Mouse (Mus musculus) midbrain, postnatal 0 days (tissue): ENCODE measurements around the gene Ackr4. TPM values are rescaled to one million over a fixed set of nuclear protein-coding genes. Genes with fewer than 3 reads are reported as not detected.

ENCODE experiments used
- ATAC-seq: fragments of 200-750 bp; cut with Nextera tagmentation; 2 replicates; pipeline ENCODE4 v1.8.0; 2017; ENCODE audit warnings: moderate number of reproducible peaks, mild to moderate bottlenecking, moderate TSS enrichment, moderate library complexity; ENCODE audit not compliant: low FRiP score
- DNase-seq: peaks from one replicate; pipeline ENCODE4 v3.0.0-alpha.2; 2015; ENCODE audit warnings: low spot score
- H3K27ac ChIP-seq: fragments of 300-500 bp; sonication (generic); 2 replicates; pipeline ENCODE4 v1.5.1; 2014; ENCODE audit warnings: low read depth, mild to moderate bottlenecking, low read length, mixed read lengths
- H3K27me3 ChIP-seq: fragments of 300-500 bp; sonication (generic); 2 replicates; pipeline ENCODE4 v1.6.1; 2014; ENCODE audit warnings: low read length, control low read depth, mixed read lengths; ENCODE audit not compliant: insufficient read depth
- H3K36me3 ChIP-seq: fragments of 300-500 bp; sonication (generic); 2 replicates; pipeline ENCODE4 v1.6.1; 2014; ENCODE audit warnings: low read length, control low read depth, mixed read lengths; ENCODE audit not compliant: insufficient read depth
- H3K4me1 ChIP-seq: fragments of 300-500 bp; sonication (generic); 2 replicates; pipeline ENCODE4 v1.6.1; 2014; ENCODE audit warnings: mild to moderate bottlenecking, control low read depth, antibody characterized with exemption, low read length, mixed read lengths; ENCODE audit not compliant: insufficient read depth
- H3K4me2 ChIP-seq: fragments of 300-500 bp; sonication (generic); 2 replicates; pipeline ENCODE4 v1.6.1; 2014; ENCODE audit warnings: low read depth, mild to moderate bottlenecking, low read length, mixed read lengths; ENCODE audit not compliant: poor library complexity, severe bottlenecking
- H3K4me3 ChIP-seq: fragments of 300-500 bp; sonication (generic); 2 replicates; pipeline ENCODE4 v1.5.1; 2014; ENCODE audit warnings: low read depth, mild to moderate bottlenecking, low read length, moderate library complexity
- H3K9ac ChIP-seq: fragments of 300-500 bp; sonication (generic); replicated peaks from 2 replicates; pipeline ENCODE4 v1.6.1; 2014; ENCODE audit warnings: mild to moderate bottlenecking, low read length, moderate library complexity, mixed read lengths; ENCODE audit not compliant: poor library complexity, severe bottlenecking
- H3K9me3 ChIP-seq: fragments of 300-500 bp; sonication (generic); 2 replicates; pipeline ENCODE4 v1.6.1; 2016; ENCODE audit warnings: low read length, control low read depth
- CTCF ChIP-seq: IDR thresholded peaks from 2 replicates; pipeline ENCODE4 v1.5.1; 2016; ENCODE audit warnings: antibody characterized with exemption, mild to moderate bottlenecking
- WGBS: fragments of 180-500 bp; shearing (Covaris S2); extraction: QIAGEN DNeasy Blood & Tissue Kit; methylation state at CpG from one replicate; pipeline ENCODE4 v1.1.7; 2014; 5-methylcytosine and 5-hydroxymethylcytosine counted together
- polyA plus RNA-seq: library from polyadenylated mRNA; unstranded; fragments of >200 nt; fragmentation: Nextera tagmentation; extraction: Ambion mirVana; gene quantifications from 2 replicates; pipeline ENCODE4 v1.2.1, GENCODE M21; 2015
- total RNA-seq: library from RNA; depleted of rRNA; stranded (reverse); fragments of >200 nt; gene quantifications from 2 replicates; pipeline ENCODE4 v1.2.3, GENCODE M21; 2014

Gene Ackr4
- total and polyA plus RNA-seq, 2 experiments from 2014 or later = 0.38 to 0.86 TPM

GRCm38 (mm10) chr9:104123622-104124021 is 3.1 kb downstream of the Ackr4 start:
- no peaks in the 10 kb centered on the region for H3K9me3 ChIP-seq
- no peaks in the 10 kb centered on the region for H3K27me3 ChIP-seq
- H3K36me3 ChIP-seq = no peaks in the 10 kb centered on the region
- no peak overlapping the region for H3K27ac ChIP-seq
- WGBS = 25% methylated on average over 5 of the region's 5 CpGs
- no peak overlapping the region for H3K9ac ChIP-seq
- no peak for ATAC-seq
- no peak overlapping the region for H3K4me3 ChIP-seq
- peak; percentile 6 for DNase-seq
- TF ChIP-seq CTCF = no peak
- H3K4me2 ChIP-seq = no peak overlapping the region
- peaks cover 3% of the 10 kb centered on the region; the same call in 1 of the 2 replicates for H3K4me1 ChIP-seq

GRCm38 (mm10) chr9:104123101-104123500 is 3.6 kb downstream of the Ackr4 start:
- DNase-seq = no peak
- Histone ChIP-seq H3K4me2 (no peak overlapping the region), H3K27me3 (no peaks in the 10 kb centered on the region), H3K9me3 (no peaks in the 10 kb centered on the region), H3K4me3 (no peak overlapping the region), H3K36me3 (no peaks in the 10 kb centered on the region), H3K4me1 (no peaks in the 10 kb centered on the region; the same call in 1 of the 2 replicates), H3K27ac (no peak overlapping the region), H3K9ac (no peak overlapping the region)
- no peak for TF ChIP-seq CTCF
- ATAC-seq = no peak
- WGBS = 78% methylated on average over 5 of the region's 5 CpGs

- DNase-seq (no peak), ATAC-seq (no peak)
- 0 out of 2 replicates have a peak, but pooled peaks cover 3% of the 10 kb centered on the region for H3K9me3 ChIP-seq
- H3K9ac ChIP-seq = no peak overlapping the region
- no peak overlapping the region for H3K4me3 ChIP-seq
- H3K27me3 ChIP-seq = no peaks in the 10 kb centered on the region
- TF ChIP-seq CTCF = no peak
- no peaks in the 10 kb centered on the region for H3K36me3 ChIP-seq
- WGBS = 90% methylated on average over 5 of the region's 5 CpGs
- H3K4me2 ChIP-seq = no peak overlapping the region
- H3K27ac ChIP-seq = no peak overlapping the region
- H3K4me1 ChIP-seq = no peaks in the 10 kb centered on the region
These were observed 17.6 kb downstream of the Ackr4 start for GRCm38 (mm10) chr9:104109151-104109550.

- 0 out of 2 replicates have a peak, but pooled peaks cover 3% of the 10 kb centered on the region for H3K9me3 ChIP-seq
- no peak overlapping the region for H3K27ac ChIP-seq
- no peak overlapping the region for H3K9ac ChIP-seq
- no peak overlapping the region for H3K4me2 ChIP-seq
- no peak for DNase-seq
- no peak overlapping the region for H3K4me3 ChIP-seq
- 75% methylated on average over 2 of the region's 2 CpGs for WGBS
- H3K27me3 ChIP-seq = no peaks in the 10 kb centered on the region
- TF ChIP-seq CTCF = no peak
- H3K4me1 ChIP-seq = no peaks in the 10 kb centered on the region
- H3K36me3 ChIP-seq = no peaks in the 10 kb centered on the region
- ATAC-seq = no peak
These were observed 18.1 kb downstream of the Ackr4 start for GRCm38 (mm10) chr9:104108571-104109143.

GRCm38 (mm10) chr9:104107482-104107881 is 19.3 kb downstream of the Ackr4 start:
- Histone ChIP-seq H3K36me3 (no peaks in the 10 kb centered on the region), H3K4me1 (no peaks in the 10 kb centered on the region), H3K4me3 (no peak overlapping the region), H3K9ac (no peak overlapping the region), H3K4me2 (no peak overlapping the region), H3K9me3 (0 out of 2 replicates have a peak, but pooled peaks cover 3% of the 10 kb centered on the region), H3K27me3 (no peaks in the 10 kb centered on the region), H3K27ac (no peak overlapping the region)
- no peak for ATAC-seq
- TF ChIP-seq CTCF = no peak
- no peak for DNase-seq
- WGBS = 66% methylated on average over 6 of the region's 6 CpGs

GRCm38 (mm10) chr9:104106930-104107329 is 19.8 kb downstream of the Ackr4 start:
- H3K4me1 ChIP-seq = no peaks in the 10 kb centered on the region
- H3K27me3 ChIP-seq = no peaks in the 10 kb centered on the region
- ATAC-seq (no peak), DNase-seq (no peak)
- H3K27ac ChIP-seq = no peak overlapping the region
- 79% methylated on average over 9 of the region's 9 CpGs for whole genome bisulfite sequencing
- no peaks in the 10 kb centered on the region for H3K36me3 ChIP-seq
- 0 out of 2 replicates have a peak, but pooled peaks cover 1% of the 10 kb centered on the region for H3K9me3 ChIP-seq
- no peak overlapping the region for H3K4me2 ChIP-seq
- H3K4me3 ChIP-seq = no peak overlapping the region
- TF ChIP-seq CTCF = no peak
- no peak overlapping the region for H3K9ac ChIP-seq
